Mouse (Mus musculus) testis, adult 2 months (tissue): ENCODE measurements around the gene Osm.

Experiments used
- CTCF ChIP-seq: fragments of 200-500 bp; IDR thresholded peaks from 2 replicates; pipeline ENCODE4 v1.5.1; 2012; ENCODE audit warnings: low read depth, mild to moderate bottlenecking, inconsistent platforms, low read length, moderate library complexity; ENCODE audit not compliant: control insufficient read depth, insufficient read depth, insufficient replicate concordance
- POLR2A ChIP-seq: fragments of 200-500 bp; IDR thresholded peaks from 2 replicates; pipeline ENCODE4 v1.6.1; 2012; ENCODE audit warnings: low read depth, mild to moderate bottlenecking, inconsistent platforms, low read length, moderate library complexity; ENCODE audit not compliant: control insufficient read depth

- TF ChIP-seq CTCF (no peak), POLR2A (no peak)
These were observed 45.6 kb downstream of the Osm start for GRCm38 (mm10) chr11:4281852-4282251.
